Mouse (Mus musculus): ENCODE measurements around the gene Cxcl14.

Gene Cxcl14

DNA sequence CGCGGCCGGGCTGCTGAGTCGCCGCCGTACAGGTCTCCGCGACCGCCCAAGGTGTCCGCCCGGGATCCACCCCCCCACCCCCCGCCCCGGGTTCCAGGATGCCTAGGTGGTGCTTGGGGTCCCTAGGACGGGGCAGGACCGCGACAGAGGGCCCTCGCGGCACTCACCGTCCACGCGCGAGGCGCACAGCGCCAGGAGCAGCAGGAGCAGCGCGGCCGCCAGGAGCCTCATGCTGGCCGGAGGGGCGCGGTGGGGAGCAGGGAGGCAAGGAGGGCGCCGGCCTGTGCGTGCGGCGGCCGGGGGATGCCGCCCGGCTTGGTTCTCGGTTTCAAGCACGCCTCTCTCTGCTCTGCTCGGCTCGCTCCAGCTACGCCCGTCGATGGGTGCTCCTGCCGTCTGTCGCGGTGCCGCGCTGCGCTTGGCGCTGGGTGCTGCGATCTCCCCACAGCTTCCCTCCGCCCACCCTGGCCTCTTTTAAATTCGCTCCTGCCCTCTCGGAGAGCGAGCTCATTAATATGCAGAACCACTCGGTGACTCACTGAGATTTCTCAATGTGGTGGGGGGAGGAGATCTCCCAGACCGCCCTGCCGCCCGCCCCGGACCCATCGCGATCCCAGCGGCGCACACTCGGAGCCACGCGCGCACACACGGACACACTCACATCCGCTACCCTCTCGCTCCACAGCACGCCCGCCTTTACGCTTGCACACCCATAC lies at the start of gene Cxcl14:
Gene Cxcl14, minus strand, starts transcription at position 609 of the 716 bp plus-strand sequence.
- peak; percentile 49 for DNase-seq (ENCODE audit: low read depth, low spot score)

DNA sequence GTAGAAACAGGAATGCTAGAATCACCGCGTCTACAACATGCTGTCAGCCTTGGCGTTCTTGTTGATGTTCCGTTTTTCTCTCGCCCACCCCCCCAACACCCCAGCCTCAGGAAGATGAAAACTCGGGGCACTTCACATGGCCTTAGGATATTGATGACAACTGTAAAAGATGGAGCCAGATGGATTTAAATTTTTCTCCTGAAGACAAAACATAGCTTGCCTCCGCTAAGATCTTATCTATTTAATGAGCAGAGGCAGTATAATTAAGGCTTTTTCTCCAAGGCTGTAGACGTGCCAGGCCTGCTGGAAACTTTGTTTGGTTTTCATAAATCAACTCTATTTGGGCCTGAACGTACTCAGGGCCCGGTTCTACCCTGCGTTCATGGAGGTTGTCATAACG lies 48.0 kb upstream of the Cxcl14 start:
- DNase-seq (ENCODE audit: low read depth, low spot score): no peak

- DNase-seq (ENCODE audit: low read depth, low spot score): no peak
Measured at GRCm38 (mm10) chr13:56342491-56342890, 46.1 kb upstream of the Cxcl14 start.

DNA sequence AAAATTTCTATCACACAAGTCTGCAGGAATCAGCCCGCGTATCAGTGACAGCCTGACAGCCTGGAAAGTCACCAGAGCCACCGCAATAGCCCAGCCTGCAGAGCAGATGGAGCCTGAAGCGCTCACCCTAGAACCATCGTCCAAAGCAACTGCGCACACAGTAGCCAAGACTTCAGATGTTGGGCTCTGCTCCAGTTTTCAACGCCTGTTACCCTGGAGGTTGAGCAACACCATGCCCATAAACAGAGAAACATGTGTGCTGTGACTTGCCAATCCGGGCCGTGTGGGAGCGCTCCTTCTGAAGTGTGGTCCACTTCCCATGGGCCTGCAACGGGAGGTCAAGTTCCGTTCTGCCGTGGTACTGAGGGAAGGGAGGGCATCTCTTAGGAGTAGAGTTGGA lies 44.2 kb upstream of the Cxcl14 start:
- DNase-seq (ENCODE audit: low read depth, low spot score): no peak

GRCm38 (mm10) chr13:56339816-56340215 lies 43.5 kb upstream of the Cxcl14 start:
- no peak for DNase-seq (ENCODE audit: low read depth, low spot score)

- no peak for DNase-seq (ENCODE audit: low read depth, low spot score)
Measured at GRCm38 (mm10) chr13:56336982-56337381, 40.6 kb upstream of the Cxcl14 start.

- no peak for DNase-seq (ENCODE audit: low read depth, low spot score)
Measured at GRCm38 (mm10) chr13:56334802-56335690, 38.7 kb upstream of the Cxcl14 start.

GRCm38 (mm10) chr13:56334236-56334635 lies 37.9 kb upstream of the Cxcl14 start:
- DNase-seq (ENCODE audit: low read depth, low spot score): no peak

DNA sequence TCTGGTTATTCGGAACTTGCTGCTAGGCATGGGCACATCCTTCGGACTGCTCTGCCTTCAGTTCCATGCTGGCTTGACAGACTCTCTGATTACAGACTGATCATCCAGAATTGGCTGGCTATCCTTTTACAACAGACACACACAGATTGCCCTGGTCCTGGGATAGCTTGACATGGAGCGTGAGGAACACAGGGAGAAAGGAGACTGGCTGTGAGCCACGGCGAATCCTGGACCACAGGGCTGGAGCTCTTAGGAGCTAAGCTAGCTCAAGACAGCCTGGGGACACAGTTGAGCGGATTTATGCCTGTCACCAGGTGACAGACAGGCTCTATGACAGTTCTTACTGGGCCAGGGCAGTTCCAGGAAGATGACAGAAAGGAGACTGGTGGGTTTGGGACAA lies 36.0 kb upstream of the Cxcl14 start:
- no peak for DNase-seq (ENCODE audit: low read depth, low spot score)

DNA sequence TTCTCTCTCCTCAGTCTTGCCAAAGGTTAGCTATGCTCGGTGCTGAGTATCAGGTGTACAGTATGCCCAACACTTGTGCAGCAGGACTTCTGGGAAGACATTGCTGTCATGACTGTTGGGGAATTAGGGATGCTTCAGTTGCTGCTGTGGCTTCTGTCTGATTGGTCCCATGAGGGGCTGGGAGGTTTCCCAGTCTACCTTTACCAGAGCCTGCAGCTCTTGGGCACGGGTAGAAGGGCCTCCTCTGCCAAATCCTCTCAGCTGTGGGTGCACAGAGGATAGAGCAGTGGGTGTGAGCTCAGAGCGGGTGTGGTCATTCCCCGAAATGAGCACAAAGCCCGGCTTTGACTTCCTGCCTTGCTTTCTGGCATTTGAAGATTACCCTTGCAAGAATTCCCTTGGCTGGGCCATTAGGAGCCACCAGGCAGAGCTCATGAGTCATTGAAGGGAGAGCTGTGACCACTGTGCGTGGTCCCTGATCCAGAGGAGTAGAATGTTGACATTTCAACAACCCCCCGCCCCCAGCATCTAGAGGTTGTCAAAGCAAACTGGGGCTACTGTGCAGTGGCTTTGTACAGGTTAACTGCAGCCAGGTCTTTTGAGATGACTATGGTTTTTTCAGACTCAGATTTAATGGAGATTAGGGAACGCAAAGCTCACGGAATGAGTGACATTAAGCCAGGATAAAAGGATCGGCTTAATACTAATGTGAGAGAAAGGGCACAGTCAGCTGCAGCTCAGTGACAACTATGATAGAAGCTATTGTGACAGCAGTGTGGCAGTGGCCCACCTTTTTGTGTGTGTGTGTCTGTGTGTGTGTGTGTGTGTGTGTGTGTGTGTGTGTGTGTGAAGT lies 34.5 kb upstream of the Cxcl14 start:
- DNase-seq (ENCODE audit: low read depth, low spot score): no peak

DNA sequence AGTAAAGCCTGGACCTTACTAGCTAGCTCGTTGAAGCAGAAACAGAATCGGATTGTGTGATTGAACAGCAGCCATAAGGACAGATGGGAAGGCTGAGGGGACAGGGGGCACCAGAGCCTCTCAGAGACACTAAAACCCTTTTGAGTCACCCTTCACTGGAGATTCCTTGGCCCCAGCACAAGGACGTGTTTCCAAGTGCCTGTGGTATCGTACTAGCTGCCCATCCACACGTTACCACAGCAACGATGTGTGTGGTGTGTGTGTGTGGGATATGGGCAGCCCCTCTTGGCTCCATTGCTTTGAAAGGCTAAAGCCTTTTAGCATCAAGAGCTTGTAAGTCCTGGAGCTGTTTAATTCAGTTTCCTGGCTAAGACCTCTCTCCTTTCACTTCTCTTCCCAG lies 33.4 kb upstream of the Cxcl14 start:
- DNase-seq (ENCODE audit: low read depth, low spot score): no peak

GRCm38 (mm10) chr13:56329165-56329564 lies 32.8 kb upstream of the Cxcl14 start:
- DNase-seq (ENCODE audit: low read depth, low spot score): no peak

- DNase-seq (ENCODE audit: low read depth, low spot score): peak; percentile 34
Measured at GRCm38 (mm10) chr13:56327779-56328178, 31.4 kb upstream of the Cxcl14 start.

- DNase-seq (ENCODE audit: low read depth, low spot score): no peak
Measured at GRCm38 (mm10) chr13:56321635-56322034, 25.3 kb upstream of the Cxcl14 start.

DNA sequence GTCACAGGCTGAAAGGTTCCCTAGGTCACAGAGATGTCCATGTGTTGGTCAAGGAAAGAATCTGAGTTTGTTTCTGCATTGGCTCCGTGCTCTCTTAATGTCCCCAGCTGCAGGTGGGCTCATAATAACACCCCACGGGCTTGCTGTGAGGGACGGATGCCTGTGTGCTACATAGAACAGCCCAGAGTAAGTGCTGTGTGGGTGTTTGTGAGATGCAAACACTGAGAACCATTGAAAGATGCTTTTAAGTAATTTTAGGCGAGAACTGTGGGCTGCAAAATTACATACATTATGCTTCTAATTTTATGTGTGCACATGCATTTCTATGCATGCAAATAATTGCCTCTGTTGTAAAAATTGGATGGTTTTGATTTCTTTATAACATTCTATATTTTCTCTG lies 20.6 kb upstream of the Cxcl14 start:
- DNase-seq (ENCODE audit: low read depth, low spot score): no peak

DNA sequence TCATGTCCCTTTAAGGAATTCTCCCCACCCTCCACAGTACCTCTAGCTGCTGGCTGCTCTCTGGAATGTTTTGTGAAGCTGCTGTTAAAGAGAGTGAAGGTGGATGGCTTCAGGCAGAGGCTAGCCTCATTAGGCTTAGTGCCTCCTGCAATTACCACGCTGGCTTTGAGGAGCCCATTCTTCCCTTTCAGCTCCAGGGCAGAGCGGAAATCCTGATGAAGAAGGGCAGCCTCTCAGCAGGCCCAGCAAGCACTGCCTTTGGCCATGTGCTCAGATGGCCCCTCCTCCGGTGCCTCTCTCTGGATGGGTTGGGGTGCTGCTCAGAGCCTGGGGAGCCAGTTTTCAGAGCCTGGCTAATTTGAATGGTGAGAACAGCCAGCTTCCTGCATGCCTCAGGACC lies 18.9 kb upstream of the Cxcl14 start:
- no peak for DNase-seq (ENCODE audit: low read depth, low spot score)

GRCm38 (mm10) chr13:56305058-56305457 lies 8.7 kb upstream of the Cxcl14 start:
- DNase-seq (ENCODE audit: low read depth, low spot score): no peak

GRCm38 (mm10) chr13:56304453-56304852 lies 8.1 kb upstream of the Cxcl14 start:
- DNase-seq (ENCODE audit: low read depth, low spot score): no peak

DNA sequence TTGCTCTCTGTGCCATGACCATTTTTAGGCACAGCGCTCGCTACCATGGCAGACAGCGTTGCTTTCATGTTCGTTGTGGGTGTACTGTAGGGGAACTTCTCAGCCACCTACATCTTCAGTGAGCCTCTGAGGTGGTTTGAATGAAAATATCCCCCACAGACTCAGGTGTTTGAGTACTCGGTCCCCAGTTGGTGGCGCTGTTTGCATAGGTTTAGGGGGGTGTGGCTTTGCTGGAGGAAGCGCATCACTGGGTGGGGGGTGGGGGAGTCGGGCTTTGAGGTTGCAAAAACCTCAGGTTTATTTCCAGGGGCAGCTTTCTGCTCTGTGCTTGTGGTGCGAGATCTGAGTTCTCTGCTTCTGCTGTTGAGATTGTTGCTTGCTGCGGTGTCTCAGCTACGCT lies 3.0 kb upstream of the Cxcl14 start:
- DNase-seq (ENCODE audit: low read depth, low spot score): no peak

- DNase-seq (ENCODE audit: low read depth, low spot score): no peak
Measured at GRCm38 (mm10) chr13:56296659-56297020, 289 bp upstream of the Cxcl14 start.

DNA sequence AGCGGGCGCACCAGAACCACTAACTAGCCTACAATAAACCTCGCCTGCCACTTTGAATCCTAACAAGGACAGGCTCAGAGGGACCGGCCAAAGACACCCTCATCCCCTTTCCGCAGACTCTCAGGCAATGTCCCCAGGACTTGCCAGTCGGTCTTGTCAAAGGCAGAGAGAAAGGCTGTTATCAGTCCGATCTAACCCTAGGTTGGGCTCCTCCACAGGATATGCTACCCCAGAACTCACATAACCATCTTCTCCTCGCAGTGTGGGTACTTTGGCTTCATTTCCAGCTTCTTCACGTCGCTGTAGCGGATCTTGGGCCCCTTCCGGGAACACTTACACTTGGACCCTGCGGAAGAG lies 787 bp downstream of the Cxcl14 start:
- DNase-seq (ENCODE audit: low read depth, low spot score): no peak

DNA sequence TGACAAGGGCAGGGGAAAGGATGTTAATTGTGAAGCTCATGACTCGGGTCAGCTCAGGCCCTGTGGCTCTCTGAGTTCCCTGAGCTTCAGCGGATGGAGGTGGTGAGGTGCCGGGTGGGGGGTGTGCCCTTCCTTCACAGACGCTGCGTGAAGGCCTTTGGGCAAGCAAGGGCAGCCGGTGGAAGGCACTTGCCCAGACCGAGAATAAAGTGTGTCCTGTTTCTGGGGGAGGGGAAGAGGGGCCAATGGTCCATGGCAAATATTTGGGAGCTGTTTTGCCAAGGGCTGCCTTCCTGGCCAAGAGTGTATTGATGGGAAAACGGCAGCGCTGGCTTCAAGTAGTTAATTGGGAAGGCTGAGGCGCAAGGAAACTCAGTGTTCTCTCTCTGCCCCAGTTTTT lies 1.4 kb downstream of the Cxcl14 start:
- no peak for DNase-seq (ENCODE audit: low read depth, low spot score)

Measured in WW6 (cell line).